Mouse (Mus musculus) urinary bladder, postnatal 10 days (tissue): ENCODE measurements around the gene Sez6l.

Experiments
- DNase-seq: peaks from one replicate; pipeline ENCODE4 v3.0.0; 2022; ENCODE audit warnings: low spot score

Sez6l gene

GRCm38 (mm10) chr5:112533312-112534075, 43.5 kb downstream of the Sez6l start:
- no peak for DNase-seq

GRCm38 (mm10) chr5:112532894-112533293, 44.1 kb downstream of the Sez6l start:
- no peak for DNase-seq

- DNase-seq, result no peak
These were observed 44.8 kb downstream of the Sez6l start for GRCm38 (mm10) chr5:112532210-112532609.

- DNase-seq, result no peak
These were observed 45.9 kb downstream of the Sez6l start for GRCm38 (mm10) chr5:112531111-112531510.

- DNase-seq, result no peak
These were observed 50.0 kb downstream of the Sez6l start for GRCm38 (mm10) chr5:112526936-112527335.

- no peak for DNase-seq
These were observed 50.5 kb downstream of the Sez6l start for GRCm38 (mm10) chr5:112526435-112526834.

GRCm38 (mm10) chr5:112525980-112526379, 51.0 kb downstream of the Sez6l start:
- no peak for DNase-seq

- DNase-seq, result no peak
These were observed 51.7 kb downstream of the Sez6l start for GRCm38 (mm10) chr5:112525271-112525670.

GRCm38 (mm10) chr5:112523796-112524195, 53.2 kb downstream of the Sez6l start:
- no peak for DNase-seq

GRCm38 (mm10) chr5:112523331-112523730, 53.7 kb downstream of the Sez6l start:
- DNase-seq, result no peak

GRCm38 (mm10) chr5:112521703-112522527, 55.1 kb downstream of the Sez6l start:
- DNase-seq, result no peak

GRCm38 (mm10) chr5:112520826-112521702, 55.9 kb downstream of the Sez6l start:
- no peak for DNase-seq

- no peak for DNase-seq
These were observed 58.2 kb downstream of the Sez6l start for GRCm38 (mm10) chr5:112518773-112519172.

GRCm38 (mm10) chr5:112517454-112517853, 59.5 kb downstream of the Sez6l start:
- DNase-seq, result no peak

- DNase-seq, result no peak
These were observed 60.5 kb downstream of the Sez6l start for GRCm38 (mm10) chr5:112516527-112516926.

- DNase-seq, result no peak
These were observed 66.6 kb downstream of the Sez6l start for GRCm38 (mm10) chr5:112510351-112510750.

GRCm38 (mm10) chr5:112509916-112510315, 67.1 kb downstream of the Sez6l start:
- DNase-seq, result no peak

GRCm38 (mm10) chr5:112505595-112505994, 71.4 kb downstream of the Sez6l start:
- DNase-seq, result no peak

- no peak for DNase-seq
These were observed 75.6 kb downstream of the Sez6l start for GRCm38 (mm10) chr5:112501384-112501783.

GRCm38 (mm10) chr5:112499918-112500682, 76.9 kb downstream of the Sez6l start:
- no peak for DNase-seq
